Mouse (Mus musculus) c-Kit-positive CD71-positive TER-119-positive erythroid progenitor cells, embryonic 14.5 days (primary cell): Measurements from ENCODE around the gene March10.

Source experiments
- DNase-seq: peaks from one replicate; pipeline ENCODE4 v3.0.0-alpha.2; 2013; ENCODE audit warnings: low spot score

The March10 gene

DNA sequence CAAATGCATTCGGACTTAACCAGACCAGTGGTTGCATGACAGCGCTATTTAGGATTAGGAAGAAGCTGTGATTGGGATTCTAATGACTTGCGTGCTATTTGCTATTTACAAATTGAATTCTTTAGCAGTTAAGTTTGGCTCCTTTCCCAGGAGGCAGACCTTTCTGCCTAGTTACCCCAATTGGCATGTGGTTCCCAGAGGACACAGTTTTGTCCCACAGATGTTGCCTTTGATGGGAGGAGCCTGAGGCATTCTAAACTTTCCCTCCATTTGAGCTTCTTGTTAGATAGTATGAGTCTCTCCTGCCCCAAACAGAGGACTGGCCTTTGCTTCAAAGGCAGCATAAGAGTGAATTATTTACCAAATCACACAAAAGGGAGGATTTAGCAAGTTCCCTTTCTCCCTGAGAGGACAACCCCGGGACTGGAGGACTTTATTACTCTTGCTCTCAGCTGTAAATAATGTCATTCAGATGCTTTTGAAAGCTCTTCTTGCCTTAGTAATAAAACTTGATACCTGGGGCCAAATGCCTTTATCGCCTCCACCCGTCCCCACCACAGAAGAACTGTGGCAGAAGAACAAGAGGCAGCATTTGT, 48.6 kb downstream of the March10 start:
- DNase-seq = no peak

- DNase-seq = no peak
Observed at GRCm38 (mm10) chr11:105402355-105402754, 54.2 kb downstream of the March10 start.

DNA sequence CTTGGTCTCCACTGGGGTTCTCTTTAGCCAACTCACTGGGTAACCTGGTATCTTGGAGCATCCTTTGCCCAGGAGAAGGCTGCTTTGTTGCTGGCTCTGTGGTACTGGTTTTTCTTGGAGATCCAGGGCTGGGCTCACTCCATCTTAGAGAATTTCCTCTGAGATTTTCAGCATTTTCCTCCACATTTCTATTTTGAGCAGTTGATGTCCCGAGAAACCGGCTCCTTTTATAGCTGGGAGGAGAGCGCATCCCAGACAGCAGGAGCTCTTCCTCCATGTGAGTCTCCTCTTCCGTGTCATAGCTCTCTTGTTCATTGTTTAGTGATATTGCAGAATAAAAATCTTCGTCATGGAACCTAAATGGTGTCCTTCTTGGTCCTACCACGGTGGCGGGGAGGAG, 66.2 kb downstream of the March10 start:
- no peak for DNase-seq

DNA sequence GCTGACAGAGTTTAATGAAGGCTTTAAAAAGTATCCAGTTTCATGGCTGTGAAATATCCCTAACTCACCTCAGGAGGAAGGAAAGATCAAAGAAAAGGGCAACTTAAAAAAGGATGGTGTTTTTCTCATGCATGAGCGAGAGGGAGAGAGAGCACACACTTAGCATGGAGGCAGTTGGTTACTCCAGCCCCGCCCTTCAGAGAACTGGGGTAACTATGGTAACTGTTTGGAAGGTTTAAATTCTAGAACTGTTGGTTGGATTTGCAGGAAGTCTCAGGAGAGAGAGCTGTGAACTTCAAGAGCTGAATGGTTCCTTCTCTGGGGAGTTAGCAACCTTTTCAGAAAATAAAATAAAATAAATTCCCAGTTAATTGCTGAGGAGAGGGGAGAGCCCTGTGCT, 67.9 kb downstream of the March10 start:
- DNase-seq = no peak

- no peak for DNase-seq
Observed at GRCm38 (mm10) chr11:105385266-105385665, 71.3 kb downstream of the March10 start.

DNA sequence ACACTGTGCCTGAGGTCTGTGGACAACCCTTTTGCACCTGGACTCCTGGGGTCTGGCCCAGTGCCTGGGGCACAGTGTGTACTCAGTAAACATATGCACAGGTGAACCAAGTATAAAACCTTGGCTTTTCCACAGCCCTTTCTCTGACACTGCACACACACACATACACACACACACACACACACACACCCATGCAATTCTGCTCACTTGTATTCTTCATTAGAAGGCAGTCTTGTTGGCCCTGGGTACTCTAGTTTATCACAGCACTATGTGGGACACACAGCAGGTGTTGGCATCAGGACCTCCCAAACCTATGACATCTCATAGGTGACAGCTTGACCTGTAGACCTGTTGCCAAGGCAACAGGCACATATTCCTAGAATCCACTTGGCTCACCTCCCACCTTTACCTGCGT, 80.7 kb downstream of the March10 start:
- DNase-seq = no peak

DNA sequence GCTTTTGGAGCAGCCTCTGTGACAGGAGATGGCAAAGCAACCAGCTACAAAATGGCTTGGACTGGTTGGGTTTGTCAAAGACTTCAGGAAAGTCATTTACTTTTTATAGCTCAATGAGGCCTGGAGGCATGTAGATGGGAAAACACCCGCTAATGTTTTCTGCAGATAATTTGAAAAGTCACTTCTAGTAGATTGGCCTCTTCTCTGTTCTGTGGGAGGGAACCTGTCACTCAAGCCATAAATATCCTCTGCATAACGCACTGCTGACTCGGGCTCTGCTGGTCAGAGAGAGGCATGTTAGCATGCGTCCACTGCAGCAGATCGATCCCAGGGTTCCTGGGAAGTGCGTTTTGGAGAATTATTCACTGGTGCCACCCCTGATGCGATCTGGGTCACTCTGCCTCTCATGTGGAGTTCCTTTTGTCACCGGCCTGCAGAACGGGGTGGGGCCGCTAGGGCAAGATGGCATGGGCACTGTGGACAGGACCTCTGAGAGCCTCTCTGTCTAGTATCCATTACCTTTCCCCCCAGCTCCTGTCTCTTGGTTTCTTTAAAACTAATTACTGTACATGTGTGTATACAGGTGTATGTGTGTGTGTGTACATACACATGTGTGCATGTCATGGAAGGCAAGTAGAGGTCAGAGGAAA, 81.9 kb downstream of the March10 start:
- no peak for DNase-seq

DNA sequence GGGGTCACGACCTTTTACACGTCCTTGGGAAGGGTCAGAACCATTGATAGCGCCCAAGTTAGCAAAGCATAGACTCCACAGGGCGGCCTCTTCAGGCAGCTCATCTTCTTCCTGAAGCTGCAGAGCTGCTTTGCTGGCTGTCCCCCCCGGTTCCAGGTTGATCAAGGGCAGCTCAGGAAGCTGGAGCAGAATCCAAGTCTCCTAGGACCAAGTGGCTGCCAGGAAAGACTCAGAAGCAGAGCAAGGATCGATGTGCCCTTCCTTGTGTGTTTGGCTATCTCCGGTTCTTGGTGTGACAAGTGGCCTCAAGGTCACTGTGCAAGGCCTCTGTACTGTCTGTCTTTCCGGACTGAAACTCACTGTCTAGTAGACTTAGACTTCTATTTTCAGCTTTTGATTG, 82.7 kb downstream of the March10 start:
- DNase-seq = no peak

- DNase-seq = no peak
Observed at GRCm38 (mm10) chr11:105371818-105372217, 84.7 kb downstream of the March10 start.

GRCm38 (mm10) chr11:105369526-105370386, 86.8 kb downstream of the March10 start:
- no peak for DNase-seq

DNA sequence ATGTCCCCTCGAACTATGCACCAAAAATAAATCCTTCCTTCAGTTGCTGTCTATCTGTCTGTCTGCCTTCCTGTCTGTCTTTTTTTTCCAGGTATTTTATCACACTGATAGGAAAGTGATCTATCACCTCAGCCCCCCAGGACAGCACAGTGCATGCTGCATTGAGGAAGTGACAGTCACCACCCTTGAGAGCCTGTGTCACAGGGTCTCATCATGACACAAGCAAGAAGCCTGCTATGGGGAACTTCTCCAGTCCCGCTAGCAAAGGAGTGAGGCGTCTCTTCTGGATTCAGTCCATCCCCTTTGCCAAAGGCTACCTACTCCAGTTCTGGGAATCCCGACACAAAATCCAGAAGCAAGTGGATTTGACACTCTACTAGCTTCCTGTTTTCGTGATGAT, 87.7 kb downstream of the March10 start:
- DNase-seq = no peak

DNA sequence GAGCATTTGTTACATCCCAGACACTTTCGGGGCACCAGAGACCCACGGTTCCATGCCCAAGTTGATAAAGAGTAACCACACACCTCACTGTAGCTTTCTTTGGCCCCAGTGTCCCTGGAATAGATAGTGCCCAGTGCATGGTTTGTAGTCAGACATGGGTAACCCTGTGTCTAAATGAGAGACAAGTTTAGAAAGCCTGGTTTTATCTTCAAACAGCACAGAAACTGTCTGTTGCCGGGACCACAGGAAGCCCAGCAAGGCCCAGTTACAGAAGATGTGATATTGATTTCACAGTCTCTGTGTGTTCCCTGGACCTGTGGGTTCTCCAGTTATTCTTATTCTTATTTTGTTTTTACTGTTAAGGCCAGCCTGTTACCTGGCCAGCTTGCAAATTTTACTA, 89.4 kb downstream of the March10 start:
- DNase-seq = no peak

DNA sequence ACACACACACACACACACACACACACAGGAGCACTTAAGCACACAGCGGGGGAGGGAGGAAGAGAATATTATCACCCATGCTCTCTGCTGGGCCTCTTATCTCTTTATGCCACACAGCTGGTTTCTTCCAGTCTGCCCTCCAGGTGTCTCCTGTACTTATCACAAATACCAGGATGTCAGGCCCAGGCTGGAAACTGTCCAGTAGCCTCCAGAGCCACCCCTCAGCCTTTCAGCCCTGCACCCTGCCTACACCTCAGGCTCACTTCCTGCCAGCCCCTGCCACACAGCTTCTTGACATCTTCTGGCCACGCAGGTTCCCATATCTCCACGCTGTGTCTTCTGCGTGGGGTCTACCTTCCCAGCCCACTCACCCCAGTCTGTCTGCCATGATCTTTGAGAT, 90.5 kb downstream of the March10 start:
- DNase-seq = peak; percentile 88

- DNase-seq = no peak
Observed at GRCm38 (mm10) chr11:105365611-105366010, 90.9 kb downstream of the March10 start.

- no peak for DNase-seq
Observed at GRCm38 (mm10) chr11:105364386-105365065, 92.0 kb downstream of the March10 start.

DNA sequence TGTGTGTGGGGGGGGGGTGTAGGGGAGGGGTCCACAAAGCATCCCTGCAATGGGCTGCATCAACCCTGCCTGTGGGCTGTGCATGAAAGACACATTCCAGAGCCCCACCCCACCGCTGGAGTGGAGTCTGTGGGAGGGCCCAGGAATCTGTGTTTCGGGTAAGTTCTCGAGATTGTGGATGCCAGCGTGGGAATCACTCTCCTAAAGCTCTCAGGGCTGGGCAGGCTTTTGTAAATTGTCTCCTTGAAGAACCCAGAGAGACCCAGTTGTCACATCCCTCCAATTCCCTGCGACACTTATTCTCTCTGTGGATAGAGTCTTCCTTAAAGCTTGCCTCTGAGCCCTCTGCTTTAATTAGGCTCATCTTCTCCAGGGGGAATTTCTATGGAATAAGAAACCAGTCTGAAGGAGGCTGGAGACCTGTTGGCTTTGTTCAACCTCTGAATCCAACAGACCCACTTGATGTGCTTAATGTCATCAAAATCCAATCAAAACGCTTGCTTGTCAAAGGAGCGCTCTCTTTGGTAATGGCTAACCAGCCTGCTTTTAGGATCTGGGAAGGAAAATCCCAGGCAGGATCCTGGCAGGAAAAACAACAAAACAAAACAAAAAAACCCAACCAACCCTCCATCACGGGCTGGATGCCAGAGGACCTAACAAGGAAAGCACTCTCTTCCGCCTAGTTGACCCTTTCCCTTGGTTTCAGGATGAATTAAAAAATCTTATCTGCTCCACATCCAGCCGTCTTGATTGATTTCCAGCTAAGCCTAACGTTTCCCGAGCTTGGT, 92.7 kb downstream of the March10 start:
- DNase-seq = no peak

GRCm38 (mm10) chr11:105362946-105363597, 93.5 kb downstream of the March10 start:
- DNase-seq = peak; percentile 49

DNA sequence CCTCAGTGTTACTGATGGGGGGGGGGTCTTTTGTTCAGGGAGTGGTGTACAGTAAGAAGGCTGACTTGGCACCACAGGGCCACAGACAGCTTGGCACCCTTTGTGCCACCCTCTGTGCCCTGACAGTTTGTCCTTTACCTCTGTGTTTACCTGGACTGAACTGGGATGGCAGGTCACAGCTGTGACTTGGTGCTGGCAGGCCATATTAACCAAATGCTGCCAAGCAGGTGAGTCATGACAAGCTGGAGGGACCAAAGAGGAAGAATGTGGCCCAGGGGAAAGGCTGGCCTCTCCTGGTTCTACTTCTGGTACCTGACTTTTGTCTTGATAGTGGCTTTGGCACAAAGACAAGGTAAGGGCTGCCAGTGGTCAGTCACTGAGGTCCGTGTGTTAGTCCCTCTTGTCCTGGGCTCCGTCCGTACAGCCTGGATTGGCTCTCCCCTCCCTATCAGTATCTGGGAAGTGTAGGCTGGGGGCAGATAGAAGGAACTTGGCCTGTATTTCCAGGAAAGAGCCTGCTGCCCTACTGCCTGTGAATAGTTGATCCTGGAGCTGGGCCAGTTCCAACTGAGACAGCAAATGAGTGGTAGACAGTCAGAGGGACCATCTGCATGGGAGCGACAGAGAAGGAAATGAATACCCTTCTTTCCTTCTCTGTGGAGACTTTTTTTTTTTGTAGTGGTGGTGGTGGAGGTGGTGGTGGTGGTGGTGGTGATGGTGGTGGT, 94.3 kb downstream of the March10 start:
- DNase-seq = no peak

DNA sequence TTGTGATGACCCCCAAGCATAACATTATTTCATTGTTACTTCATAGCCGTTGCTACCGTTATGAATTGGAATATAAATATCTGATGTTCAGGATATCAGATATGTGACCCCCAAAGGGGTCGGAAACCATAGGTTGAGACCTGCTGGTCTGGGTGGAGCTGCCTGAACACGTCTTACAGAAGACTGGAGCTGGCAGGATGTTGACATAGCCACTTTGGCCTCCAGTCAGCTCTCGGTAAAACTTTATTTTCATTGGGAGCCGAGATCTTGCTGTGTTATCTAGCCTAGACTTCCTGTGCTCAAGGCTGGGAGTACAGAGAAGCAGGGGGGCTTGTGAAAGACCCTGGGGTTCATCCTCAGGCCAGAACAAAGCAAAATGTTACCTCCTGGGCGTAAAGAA, 100.2 kb downstream of the March10 start:
- DNase-seq = no peak

DNA sequence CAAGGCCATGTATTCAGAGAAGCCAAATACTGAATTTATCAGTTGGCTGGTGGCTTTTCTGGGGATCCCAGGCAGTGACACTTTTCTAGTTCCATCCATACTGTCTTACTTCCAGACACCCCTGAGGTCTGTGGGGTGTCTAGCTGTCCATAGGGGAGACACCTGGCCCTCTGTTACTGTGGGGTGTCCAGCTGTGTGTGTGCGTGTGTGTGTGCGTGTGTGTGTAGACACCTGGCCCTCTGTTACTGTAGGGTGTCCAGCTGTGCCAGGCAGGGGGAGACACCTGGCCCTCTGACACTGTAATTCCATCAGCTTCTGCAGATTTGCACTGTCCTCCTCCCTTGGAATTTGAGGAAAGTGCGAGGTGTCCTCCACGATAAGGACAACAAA, 102.6 kb downstream of the March10 start:
- DNase-seq = no peak
